Mouse (Mus musculus) gastrocnemius, postnatal 25 days (tissue): ENCODE measurements at regions not wholly inside any gene's neighbourhood (a gene's known extent, or its start where the extent isn't known, plus 50 kb on each side); places are given as distances from the start of the nearest gene placed in this dataset.
A peak's percentile ranks its signal among the peaks of the same experiment; 100 is the strongest.

ENCODE experiments used
- DNase-seq: peaks from one replicate; pipeline ENCODE4 v3.0.0; 2022

DNA sequence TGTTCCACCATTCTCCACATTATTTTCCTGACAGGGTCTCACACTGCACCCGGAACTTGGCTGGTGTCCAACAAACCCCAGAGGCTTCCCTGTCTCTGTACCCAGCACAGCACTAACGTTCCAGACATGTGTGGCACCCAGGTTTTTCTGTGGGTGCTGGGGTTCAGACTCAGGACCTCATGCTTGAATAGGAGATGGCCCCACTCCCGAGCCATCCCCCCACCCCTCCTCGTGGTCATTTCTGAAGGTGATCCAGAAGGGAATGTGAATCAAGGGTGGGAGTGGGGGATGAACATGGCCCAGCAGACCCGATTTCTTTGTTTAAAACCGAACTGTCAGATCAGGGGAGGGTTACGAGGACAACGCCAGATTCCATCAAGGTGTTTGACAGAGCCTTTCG is 245.6 kb downstream of the Tbc1d1 start:
- DNase-seq, result no peak

DNA sequence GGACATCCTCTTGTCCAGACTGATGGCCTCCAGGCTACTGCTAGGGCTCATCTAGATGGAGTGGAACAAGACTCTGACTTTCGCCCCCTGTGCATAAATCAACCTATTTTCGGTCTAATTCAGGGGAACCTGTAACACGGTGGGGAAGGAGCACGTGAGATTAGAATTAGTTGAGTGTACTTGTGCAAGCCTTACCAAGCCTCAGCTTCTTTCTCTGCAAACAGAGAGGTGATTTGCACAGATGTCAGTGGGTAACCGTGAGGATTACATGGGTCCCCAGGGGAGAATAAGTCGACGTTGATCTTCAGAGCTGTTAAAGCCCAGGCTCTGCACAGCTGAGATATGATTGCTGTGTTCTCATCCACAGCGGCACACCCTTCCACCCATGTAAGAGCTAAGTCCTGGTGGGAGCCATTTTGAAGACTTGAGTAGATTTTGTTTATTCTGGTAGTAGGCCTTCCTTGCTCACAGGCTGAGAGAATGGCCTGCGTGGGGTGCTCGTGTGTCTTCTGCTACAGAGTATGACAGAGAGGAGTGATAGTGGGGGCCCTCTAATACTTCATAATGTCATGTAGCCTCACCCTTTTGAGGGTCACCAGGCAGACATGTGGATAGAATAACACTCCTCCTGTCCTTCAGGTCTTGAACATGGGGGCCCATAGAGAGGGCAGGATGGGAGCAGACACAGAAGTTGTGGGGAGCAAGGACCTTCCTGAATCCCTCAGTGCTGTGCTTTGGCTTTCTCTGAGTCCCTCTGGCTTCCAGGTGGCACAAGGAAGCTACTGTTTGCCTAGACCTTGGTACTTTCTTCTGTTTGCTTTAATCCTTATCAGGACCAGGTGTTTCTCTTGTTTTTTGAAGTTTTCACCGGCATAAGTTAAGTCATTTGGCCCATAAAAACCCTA is 247.2 kb downstream of the Tbc1d1 start:
- no peak for DNase-seq

DNA sequence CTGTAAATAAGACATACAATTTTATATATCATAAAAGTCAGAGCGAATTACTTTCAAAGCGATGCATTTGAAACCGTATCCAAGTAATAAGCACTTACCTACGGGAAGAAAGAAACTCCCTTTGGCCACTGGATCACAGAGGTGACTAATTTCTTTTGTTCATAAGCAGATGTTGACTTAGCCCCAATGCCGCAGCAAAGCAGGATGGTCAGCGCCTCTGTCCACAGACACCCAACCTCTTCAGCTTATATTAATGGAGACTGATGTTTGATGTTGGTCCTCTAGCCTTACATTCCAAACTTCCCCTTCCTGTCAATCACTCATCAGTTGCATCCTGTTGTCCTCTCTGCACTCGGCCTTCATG is 247.9 kb downstream of the Tbc1d1 start:
- no peak for DNase-seq

DNA sequence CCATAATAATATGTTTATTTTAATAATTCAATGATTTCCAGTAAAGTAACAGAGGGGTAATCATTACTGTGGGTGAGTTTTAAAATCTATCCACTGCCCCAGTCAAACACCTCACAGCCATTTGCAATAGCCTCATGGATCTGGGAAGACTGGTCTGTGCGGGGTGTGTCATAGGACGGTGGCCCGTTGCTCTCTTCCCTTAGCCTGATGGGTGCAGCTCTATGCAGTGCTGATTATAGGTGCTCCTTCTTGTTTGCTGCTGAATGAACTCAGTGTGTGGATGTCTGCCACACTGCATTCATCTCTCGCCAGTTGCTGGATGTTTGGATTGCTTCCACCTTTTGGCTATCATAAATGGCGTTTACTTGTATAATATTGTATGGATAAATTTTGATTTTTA is 248.4 kb downstream of the Tbc1d1 start:
- DNase-seq, result no peak

DNA sequence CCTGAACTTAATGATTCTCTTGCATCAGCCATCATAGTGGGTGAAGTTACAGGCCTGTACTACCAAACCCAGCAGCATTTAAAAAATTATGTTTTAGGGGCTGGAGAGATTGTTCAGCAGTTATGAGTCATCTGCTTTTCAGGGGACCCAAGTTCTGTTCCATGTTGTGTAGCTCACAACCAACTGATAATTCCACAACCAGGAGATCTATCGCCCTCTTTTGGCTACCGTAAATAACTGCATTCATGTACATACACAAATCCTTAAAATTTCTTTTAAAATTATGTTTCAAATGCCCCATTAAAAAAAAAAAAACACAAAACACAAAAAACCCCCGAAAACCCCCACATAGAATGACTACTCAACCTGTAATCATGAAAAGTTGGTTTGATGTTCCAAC is 252.8 kb downstream of the Tbc1d1 start:
- no peak for DNase-seq

DNA sequence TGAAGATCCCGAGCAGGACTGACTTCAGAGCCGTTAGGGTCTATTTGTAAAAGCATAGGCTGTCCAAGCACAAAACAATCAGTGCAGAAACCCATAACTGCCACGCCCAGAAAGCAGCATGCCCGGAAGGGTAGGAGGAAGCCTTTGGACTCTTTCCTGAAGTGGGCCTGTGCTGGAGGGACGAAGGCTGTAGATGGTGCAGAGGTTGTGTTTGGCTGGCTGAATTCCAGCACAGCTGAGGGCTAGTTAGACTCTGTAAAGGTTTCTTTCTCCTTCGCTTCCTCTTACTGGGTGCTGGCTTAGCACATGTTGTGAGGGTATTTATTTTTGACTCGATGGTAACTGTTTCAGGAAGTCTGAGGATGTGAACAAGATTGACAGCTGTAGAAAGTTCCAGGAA is 254.5 kb downstream of the Tbc1d1 start:
- peak; percentile 46 for DNase-seq

DNA sequence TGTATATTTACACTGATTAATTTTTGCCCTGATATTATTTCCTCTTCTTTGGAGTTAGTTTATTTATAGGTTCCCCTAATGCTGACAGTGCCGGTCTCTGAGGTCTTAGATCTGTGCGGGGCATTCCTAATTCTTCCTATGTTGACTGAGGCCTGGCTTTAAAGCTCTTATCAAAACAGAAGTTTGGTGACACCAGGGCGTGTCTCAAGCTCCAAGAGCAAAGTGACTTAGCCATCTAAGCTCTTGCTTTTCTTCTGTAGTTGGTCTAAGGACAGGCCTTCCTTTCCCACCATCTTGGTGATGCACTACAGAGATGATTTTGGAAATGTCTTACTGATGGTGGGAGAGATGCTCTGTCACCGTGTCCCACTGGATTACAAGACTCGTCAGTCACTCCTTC is 258.4 kb downstream of the Tbc1d1 start:
- no peak for DNase-seq

DNA sequence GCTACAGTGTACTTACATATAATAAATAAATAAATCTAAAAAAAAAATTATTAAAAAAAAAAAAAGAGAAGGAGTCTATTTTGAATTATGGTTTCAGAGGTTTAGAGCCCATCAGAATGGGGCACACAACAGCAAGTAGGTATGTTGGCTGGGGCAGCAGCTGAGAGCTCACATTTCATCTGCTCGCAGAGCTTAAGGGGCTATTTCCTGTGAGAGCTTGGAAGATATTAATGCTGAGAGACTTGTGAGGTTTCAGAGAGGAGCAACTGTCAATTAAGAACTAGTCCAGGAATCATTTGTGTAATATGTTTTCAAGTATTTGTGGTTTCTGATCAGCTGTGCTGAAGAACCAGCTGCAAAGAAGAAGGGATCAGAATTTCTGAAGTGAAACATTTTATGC is 263.3 kb downstream of the Tbc1d1 start:
- no peak for DNase-seq

DNA sequence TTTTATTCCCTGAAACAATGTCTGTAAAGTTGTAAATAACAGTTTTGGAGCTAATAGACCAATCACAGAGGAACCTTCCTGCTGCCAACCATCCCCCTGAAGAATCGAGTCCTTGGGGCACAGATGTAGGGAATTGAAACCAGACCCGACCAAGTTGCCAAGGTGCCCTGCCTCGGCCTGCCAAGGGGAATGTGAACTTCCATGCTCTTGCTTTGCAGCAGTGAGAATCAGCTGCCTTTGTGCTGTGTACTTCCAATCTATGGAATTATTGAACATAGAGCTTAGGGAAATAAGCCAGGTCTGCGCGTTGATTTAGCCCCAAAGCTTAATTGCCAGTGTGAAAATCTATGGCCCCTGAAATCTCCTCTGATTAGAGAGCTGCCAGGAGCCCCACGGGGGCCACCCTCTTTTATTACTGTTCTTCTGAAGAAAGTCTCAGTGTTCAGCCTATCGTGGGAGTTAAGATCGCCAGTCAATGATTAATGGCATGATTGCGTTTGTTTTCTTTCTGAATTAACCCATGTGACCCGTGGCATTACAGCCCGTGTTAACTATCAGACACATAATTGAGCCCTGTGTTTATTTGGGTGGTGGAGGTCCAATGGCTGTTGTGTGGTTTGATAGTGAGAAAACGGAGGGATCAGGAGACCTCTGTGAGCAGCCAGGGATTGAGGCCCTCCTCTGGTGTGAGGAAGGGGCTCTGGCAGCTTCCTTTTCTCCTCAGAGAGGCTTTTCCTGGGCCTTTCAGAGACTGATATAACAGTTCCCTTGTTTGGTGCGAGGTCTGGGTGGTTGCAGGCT is 266.9 kb downstream of the Tbc1d1 start:
- DNase-seq, result no peak

DNA sequence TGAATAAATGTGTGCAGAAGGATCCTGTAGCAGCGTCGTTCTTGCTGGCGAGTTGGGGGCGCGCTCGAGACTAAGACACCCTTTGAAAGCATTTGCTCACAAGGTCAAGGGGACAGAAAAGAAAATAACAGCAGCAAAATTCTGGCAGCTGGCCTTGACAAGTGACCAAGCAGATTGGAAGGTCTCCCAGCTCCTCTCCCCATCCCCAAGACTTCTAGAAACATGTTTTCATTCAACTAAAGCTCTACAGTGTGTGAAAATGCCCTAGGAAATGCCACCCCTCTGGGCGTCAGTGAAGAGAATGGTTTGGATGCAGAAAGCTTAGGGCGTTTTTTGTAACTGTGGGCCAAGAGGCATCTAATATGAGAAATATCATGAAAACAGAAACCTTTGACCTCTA is 272.7 kb downstream of the Tbc1d1 start:
- DNase-seq, result no peak

DNA sequence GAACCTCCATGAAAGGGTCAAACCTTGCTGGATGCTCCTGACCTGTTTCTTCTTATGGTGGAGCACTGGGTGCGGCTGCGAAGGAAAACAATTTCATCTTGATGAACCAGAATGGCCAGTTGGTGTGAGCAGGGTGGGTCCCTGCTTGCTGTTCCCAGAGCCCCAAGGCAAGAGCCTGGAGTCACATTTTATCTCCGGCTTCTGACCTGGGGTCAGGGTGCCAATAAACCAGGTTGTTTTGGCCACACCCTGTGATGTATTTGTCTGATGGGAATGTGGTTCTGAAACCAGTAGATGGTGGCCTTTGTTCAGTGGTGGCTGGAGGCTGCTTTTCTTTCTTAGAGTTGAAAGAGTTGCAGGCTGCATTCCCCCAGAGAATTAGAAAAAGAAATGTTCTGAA is 274.4 kb downstream of the Tbc1d1 start:
- DNase-seq, result no peak

DNA sequence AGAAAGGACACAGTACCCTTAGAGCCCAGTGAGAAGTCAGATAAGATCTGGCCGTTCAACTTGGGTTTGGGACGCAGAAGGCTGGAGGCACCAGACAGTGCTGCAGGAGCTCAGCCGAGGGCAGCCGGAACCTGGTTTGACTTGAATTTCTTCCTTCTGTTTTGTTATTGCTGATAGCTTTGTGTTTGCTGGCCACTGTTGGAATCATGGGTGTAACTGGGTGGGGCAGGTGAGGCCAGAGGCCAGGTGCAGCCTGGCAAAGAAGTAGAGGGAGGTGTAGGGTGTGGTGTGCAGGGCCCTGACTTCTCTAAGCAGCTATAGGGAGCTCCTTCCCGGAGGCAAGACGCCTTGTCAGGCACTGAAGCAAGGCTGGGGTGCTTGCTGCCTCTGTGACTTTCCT is 275.5 kb downstream of the Tbc1d1 start:
- DNase-seq, result no peak

DNA sequence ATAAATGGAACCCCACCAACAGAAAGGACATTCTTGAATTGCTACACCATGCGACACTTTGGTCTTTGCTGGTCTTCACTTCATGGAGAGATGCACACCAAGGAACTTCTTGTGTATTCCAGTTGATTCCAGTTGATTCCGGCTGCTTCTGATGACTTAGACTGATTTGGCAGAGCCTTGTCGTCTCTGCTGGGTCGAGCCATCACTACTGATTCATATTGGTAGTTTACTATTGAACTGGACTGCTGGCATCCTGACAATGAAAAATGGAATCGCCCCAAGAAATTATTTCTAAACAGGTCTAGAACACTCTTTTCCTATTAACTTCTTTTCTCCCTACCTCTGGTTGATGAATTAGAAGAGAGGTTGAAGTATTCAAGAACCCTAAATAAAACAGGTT is 277.7 kb downstream of the Tbc1d1 start:
- DNase-seq, result no peak

DNA sequence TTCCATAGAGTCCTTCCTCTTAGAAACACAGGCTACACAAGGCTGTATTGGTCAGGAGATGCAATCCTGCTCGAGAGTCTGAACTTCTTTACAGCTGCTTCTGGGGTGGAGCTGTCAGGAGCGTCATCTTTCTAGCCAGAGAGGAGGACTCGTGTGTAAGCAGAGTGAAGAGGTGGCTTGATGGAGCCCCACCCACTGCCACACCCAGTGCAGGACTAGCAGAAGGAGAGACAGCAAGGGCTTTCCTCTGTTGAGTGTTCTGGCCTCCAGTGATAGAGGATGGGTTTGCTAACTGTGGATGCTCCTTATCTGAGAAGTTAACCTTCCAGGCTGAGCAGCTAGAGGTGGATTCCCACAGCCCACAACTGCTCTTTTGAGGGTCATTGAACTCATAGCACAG is 279.4 kb downstream of the Tbc1d1 start:
- DNase-seq, result no peak

DNA sequence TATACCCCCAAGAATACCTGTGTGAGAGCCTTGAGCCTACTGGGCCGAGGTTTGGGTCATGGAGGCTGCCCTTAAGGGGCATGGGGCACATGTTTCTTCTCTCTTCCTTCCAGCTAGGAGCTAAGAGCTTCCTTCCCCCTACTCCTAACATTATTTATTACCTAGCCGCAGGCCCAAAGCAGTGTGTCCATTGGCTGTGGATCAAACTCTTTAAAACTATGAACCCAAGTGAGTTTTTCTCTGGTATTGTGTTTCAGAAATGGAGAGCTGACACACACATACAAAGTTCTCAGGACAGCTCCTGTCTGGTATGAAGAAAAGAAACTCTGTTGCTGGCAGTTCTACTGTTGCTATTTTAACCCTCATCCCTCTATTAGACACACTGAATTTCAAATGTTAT is 279.9 kb downstream of the Tbc1d1 start:
- no peak for DNase-seq

DNA sequence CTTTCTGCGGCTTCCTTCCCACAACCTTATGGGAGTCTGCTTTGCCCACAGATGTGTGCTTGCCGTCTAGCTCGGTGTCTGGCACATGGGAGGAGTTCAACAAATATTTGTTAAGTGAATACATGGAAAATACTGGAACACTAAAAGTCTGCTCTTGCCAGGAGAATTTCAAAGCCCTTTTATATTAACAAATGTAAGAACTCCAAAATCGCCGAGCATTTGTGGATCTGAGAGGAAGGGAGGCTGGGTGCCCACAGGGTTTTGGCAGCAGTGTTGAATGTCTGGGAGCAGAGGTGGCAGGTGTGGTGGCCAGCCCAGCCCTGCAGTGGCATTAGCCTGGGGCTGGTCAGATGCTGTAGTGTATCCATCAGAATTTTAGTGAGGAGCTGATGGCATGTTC is 281.6 kb downstream of the Tbc1d1 start:
- DNase-seq, result no peak

DNA sequence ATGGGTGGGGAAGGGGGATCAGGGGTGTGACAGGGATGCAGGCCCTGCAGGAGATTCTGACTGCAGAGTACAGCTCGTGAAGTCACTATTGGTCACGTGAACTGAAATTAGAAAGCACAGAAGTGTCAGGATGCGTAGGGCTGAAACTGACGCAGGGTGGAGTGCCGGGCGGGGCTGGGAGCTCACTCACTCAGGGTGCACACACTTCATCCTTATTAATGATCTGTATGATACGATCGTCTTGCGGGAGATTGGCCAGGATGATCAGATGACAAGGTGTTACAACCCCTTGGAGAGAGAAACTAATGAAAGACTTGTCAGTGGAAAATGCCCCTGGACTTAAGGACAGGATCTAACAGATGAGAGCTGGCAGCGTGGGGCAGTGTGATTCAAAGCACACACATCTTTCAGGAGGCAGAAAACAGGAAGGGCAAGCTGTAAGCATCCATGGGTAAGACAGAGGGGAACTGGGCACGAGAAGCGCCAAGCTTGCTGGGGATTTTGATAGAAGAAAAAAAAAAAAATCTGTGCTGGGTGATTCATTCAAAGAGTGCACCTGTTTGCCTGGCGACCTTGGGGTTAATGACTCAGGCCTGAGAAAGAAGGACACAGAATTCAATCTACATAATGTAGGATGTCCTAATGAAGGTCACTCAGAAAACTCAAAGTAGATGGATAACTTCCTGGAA is 282.5 kb downstream of the Tbc1d1 start:
- DNase-seq, result no peak

DNA sequence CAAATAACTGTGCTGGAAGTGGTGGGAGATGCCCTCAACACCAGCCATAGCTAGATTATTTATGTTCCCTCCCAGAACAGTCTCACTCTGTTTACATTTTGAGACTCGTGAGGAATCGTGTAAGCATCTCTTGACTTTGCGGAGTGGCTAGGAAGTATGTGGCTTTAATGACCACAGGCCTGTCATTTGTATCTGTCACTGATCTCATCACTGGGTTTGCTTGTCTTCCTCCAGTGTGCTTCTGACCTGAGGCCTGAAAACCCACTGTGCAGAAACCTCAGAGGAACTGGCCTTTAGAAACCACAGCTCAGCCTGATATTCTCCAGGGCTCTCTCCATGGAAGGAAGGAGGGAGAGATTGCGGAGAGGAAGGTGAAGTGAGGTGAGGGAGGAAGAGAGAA is 291.7 kb downstream of the Tbc1d1 start:
- DNase-seq, result no peak

DNA sequence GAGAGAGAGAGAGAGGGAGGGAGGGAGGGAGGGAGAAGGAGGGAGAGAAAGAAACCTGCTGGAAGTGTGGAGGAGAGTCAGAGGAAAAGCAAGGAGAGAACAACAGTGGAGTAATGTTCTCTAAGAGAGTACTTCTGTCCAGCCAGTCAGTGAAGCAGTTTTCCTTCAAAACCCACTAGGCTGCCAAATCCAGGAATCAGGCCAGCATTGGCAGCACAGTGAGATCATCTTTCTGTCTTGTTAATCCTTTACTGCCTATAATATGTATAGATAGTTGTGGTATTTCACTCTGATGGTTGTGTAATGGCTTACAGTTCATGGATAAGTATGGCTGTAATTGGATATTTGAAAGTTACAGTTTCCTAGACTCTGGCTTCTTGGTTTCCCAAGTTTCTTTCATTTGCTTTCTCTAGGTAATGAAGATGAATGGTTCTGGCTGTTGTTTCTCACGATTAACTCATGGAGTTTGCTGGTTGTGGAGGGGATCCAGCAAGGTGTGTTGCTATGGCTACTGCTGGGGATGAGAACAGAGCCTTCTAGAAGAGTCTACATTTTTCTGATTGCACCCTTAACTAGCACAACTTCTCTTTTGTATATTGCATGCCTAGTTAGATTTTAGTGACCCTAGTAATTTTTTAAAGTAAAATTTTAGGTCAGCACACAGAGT is 296.7 kb downstream of the Tbc1d1 start:
- no peak for DNase-seq

DNA sequence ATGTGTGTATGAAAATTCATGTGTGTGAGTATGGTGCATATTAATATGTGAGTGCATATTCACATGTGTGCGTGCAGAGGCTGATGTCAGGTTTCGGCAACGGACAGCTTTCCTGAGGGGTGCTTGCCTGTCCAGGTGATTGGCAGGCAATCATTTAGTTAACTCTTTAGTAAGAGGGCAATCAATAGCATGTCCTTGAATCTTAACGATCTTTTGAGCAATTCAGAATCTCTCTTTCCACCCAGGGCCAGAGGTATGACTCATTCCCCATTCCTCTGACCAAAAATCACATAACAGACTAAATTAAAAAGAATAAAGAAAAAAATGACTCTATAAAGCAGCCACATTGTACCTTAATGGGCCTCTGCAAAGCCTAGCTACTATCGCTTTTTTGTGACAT is 303.7 kb downstream of the Tbc1d1 start:
- DNase-seq, result no peak

DNA sequence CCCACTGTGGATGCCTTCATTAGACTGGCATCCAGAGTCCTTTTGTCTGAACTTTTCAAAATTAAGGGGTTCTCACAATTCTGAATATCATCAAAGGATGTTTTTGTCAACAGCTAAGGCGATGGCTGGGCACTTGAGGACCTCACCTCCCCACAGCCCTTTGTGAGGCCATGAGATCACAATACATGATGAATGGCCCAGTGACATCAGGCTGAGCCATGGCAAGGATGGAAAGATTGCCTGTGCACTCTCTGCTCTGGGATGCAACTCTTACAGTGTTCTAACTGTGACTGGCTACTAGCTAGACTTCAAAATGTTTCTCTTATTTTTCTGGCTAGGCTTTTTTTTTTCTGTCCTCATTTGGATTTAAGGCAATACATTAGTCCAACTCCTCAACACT is 304.8 kb downstream of the Tbc1d1 start:
- no peak for DNase-seq

DNA sequence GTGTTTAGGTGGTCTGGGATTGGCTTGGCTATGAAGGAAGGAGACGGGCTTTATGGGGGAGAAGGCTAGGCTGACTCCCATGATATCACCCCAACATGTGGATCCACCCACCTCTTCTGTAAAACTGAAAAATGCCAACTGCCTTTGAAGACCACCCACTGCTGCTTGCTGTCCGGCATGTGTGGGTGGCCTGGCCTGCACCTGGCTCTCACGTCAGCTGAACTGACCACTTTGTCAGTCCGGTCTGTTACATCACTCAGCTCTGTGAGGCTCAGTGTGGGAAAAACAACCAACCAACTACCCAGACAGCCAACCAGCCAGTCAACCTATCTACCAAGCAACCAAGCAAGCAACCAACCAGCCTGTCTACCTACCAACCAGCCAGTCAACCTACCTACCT is 305.5 kb downstream of the Tbc1d1 start:
- DNase-seq, result no peak

DNA sequence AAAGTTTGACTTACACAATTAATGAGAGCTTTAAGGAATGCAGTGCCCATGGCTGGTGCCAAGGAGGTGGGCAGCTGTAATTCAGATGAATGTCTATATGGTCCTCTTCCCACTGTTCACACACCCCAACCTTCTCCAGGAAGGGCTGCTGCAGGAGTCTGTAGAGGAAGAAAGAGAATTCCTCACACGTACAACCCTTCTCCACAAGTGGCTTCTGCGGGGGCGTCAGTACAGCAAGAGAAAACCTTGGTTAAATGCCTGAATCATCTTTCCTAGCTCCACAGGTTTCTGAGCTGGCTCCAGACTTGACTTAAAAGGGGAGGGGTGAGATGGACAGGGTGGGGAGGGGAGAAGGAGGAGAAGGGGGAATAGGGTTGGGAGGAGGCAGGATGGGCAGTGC is 306.3 kb downstream of the Tbc1d1 start:
- no peak for DNase-seq
